Mouse (Mus musculus) yolk sac, embryonic 10.5 days (tissue): ENCODE measurements around the gene Rbm38.

Experiments
- DNase-seq: peaks from one replicate; pipeline ENCODE4 v3.0.0-alpha.2; 2017; ENCODE audit warnings: low spot score

The Rbm38 gene

GRCm38 (mm10) chr2:173060450-173060849 is 40.2 kb downstream of the Rbm38 start:
- no peak for DNase-seq

- peak; percentile 62 for DNase-seq
Observed at GRCm38 (mm10) chr2:173061443-173062351, 41.4 kb downstream of the Rbm38 start.

DNA sequence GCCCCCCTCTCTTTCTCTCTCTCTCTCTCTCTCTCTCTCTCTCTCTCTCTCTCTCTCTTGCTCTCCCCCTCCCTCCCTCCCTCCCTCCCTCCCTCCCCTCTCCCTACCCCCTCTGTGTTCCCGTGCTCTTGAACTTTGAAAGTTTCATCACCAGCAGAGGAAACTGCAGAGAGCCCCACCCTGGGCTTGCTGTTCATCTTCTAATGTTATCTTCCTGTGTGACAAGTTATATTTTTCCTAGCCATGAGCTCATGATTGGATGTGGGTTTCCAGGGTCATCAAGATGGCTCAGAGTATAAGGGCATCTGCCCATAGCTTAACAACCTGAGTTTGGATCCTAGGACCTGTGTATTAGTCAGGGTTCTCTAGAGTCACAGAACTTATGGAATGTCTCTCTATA is 42.9 kb downstream of the Rbm38 start:
- no peak for DNase-seq

DNA sequence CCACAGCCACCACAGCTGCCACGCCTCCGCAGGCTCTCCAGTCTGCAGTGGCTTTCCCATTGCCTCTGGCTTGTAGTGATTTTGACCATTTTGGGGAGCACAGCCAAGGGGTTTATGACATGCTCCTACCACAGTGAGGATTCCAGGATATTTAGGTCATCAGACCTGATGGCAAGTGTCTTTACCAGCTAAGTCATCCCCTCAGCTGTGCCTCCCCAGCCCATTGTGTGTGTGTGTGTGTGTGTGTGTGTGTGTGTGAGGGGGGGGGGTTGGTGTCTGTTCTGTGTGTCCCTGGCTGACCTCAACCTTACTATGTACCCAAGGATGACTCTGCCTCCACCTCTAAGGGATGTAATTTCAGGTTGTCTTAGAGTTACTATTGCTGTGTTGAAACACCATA is 44.6 kb downstream of the Rbm38 start:
- DNase-seq, result no peak

DNA sequence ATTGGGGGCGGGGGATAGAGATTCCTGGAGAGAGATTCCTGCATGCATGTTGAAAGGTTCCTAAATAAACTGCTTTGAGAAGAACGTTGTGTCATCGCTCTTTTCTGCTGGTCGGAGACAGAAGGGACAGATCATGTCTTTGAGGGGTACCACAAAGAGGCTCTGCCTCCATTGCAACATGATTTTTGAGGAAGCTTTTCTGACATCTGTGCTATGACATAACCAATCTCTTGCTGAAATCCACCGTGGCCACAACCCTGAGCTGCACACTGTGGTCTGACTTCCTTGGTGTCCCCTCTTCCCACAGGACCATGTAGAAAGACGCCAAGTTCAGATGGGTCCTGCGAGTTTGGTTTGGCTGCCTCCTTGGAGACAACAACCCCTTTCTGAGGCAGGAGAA is 52.6 kb downstream of the Rbm38 start:
- no peak for DNase-seq

DNA sequence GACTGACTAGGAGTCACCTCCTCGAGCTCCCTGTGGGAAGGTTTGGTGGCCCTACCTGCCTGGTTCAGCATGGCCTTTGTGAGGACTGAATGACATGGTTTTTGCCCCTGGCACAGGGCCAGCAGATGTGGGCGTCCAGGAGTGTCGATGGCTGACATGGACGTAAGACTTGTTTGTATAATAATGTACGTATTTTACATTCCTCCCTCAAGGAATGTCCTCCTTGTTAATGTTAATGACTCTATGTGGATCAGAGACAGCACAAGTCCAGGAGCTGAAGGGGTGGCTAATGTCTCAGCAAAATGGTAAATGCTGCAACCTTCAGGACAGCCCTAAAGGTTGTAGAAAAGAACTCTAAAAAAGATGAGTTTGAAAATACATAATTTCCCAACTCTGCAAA is 53.4 kb downstream of the Rbm38 start:
- no peak for DNase-seq

DNA sequence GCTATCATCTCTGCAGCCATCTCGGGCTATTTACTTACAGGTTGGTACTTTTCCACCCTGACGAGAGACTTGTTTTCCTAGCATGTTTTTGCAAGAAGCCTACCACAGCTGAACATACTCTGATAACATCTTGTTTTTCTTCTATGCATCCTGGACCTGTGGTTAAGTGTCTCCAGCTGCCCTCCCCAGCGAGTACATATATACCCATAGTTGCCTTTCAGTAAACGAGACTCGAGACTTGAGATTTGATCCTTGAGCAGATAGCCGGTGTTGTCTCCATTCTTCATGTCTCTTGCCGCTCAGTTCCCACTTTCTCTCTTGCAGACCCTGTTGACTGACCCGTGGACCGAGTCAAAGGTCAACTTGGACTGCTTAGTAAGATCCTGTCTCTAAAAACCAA is 56.6 kb downstream of the Rbm38 start:
- DNase-seq, result peak; percentile 78

GRCm38 (mm10) chr2:173079766-173080549 is 59.7 kb downstream of the Rbm38 start:
- DNase-seq, result no peak

- DNase-seq, result peak; percentile 68
Observed at GRCm38 (mm10) chr2:173080785-173081241, 60.5 kb downstream of the Rbm38 start.

DNA sequence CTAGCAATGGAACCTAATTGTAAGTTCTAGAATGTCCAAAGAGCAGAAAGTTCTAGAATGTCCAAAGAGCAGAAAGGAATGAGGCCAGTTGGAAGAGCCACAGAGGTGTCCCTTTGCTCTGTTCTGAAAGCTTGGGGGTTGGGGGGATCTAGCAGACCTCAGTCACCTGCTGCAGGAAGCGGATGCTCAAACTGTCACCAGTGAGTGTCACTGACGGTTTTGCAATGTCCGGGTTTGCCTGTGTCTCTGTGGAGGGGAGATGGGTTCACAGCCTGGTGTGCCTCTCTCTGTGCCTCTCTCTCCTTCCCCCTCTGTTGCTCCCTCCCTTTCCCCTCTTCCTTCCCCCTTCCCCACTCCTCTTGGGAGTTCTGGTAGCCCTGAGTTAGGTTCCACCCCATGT is 62.4 kb downstream of the Rbm38 start:
- DNase-seq, result no peak

DNA sequence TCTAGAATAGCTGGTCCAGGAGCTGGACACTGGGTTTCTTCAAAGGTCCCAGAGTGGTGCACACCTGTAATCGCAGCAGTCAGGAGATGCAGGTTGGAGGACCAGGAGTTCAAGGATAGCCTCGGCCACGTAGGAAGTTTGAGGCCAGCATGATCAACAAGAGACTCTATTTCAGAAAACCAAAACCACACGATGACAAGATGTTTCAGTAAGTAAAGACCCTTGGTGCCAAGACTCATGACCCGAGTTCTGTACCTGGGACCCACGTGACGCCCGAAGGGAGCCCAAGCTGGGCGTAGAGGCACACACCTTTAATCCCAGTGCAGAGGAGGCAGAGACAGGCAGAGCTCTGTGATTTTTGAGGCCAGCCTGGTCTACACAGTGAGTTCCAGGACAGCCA is 62.8 kb downstream of the Rbm38 start:
- no peak for DNase-seq

GRCm38 (mm10) chr2:173083712-173084475 is 63.6 kb downstream of the Rbm38 start:
- peak; percentile 68 for DNase-seq
